Mouse (Mus musculus) erythroblast, embryonic 14.5 days (primary cell): Measurements from ENCODE around the gene Usp49.

Experiments
- GATA1 ChIP-seq: IDR thresholded peaks from 2 replicates; pipeline ENCODE4 v1.6.1; 2012; ENCODE audit warnings: low read length, inconsistent platforms, mixed read lengths
- TAL1 ChIP-seq: IDR thresholded peaks from 3 replicates; pipeline ENCODE4 v1.6.1; 2012; ENCODE audit warnings: low read length, inconsistent platforms, mixed read lengths

DNA sequence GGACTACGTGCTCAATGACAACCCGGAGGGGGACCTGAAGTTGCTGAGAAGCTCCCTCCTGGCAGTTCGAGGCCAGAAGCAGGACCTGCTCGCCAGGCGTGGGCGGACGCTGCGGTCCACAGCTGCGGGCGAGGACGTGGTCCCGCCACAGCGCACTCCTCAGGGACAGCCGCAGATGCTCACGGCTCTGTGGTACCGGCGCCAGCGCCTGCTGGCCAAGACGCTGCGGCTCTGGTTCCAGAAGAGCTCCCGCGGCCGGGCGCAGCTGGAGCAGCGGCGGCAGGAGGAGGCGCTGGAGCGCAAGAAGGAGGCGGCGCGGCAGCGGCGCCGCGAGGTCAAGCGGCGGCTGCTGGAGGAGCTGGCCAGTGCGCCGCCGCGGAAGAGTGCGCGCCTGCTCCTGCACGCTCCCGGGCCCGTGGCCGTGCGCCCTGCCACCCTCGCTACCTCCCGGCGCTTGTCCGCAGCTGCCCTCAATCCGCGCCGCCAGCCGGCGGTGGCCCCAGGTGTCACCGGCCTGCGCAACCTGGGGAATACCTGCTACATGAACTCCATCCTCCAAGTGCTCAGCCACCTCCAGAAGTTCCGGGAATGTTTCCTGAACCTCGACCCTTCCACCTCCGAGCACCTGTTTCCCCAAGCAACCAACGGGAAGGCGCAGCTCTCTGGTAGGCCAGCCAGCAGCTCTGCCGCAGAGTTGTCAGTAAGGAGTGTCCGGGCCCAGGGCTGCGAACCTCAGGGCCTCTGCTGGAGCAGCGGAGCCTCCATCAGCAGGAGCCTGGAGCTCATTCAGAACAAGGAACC is 42.0 kb downstream of the Usp49 start:
- TF ChIP-seq TAL1 (no peak), GATA1 (no peak)
